Mouse (Mus musculus): Measurements from ENCODE around the gene Nmt1.
A peak's percentile ranks its signal among the peaks of the same experiment; 100 is the strongest.

Gene Nmt1

GRCm38 (mm10) chr11:103106386-103106785, 78.4 kb downstream of the Nmt1 start:
- no peak for DNase-seq (ENCODE audit: low spot score in 2 of 2)

GRCm38 (mm10) chr11:103111301-103111700, 83.3 kb downstream of the Nmt1 start:
- no peak for DNase-seq (ENCODE audit: low spot score in 2 of 2)

GRCm38 (mm10) chr11:103111881-103112551, 84.0 kb downstream of the Nmt1 start:
- no peak for DNase-seq (ENCODE audit: low spot score in 2 of 2)

- DNase-seq (ENCODE audit: low spot score in 2 of 2): no peak
Observed at GRCm38 (mm10) chr11:103112552-103112912, 84.5 kb downstream of the Nmt1 start.

GRCm38 (mm10) chr11:103113005-103113404, 85.0 kb downstream of the Nmt1 start:
- DNase-seq (ENCODE audit: low spot score in 2 of 2): no peak

- DNase-seq (ENCODE audit: low spot score in 2 of 2): no peak
Observed at GRCm38 (mm10) chr11:103113771-103114170, 85.8 kb downstream of the Nmt1 start.

- no peak for DNase-seq (ENCODE audit: low spot score in 2 of 2)
Observed at GRCm38 (mm10) chr11:103114270-103114943, 86.4 kb downstream of the Nmt1 start.

- peak; percentile 79 to 84 for DNase-seq (ENCODE audit: low spot score in 2 of 2)
Observed at GRCm38 (mm10) chr11:103115163-103116007, 87.4 kb downstream of the Nmt1 start.

GRCm38 (mm10) chr11:103116008-103116818, 88.2 kb downstream of the Nmt1 start, which contains the start of gene Hexim1:
Gene Hexim1 (plus strand): TSS chr11:103116231.
- DNase-seq (ENCODE audit: low spot score in 2 of 2): peak; percentile 100

GRCm38 (mm10) chr11:103116959-103117590, 89.1 kb downstream of the Nmt1 start:
- peak; percentile 68 to 70 for DNase-seq (ENCODE audit: low spot score in 2 of 2)

GRCm38 (mm10) chr11:103117591-103118009, 89.6 kb downstream of the Nmt1 start:
- DNase-seq (ENCODE audit: low spot score in 2 of 2): no peak

All from natural killer cell, adult 2 months (primary cell).